Mouse (Mus musculus) adrenal gland, postnatal 14 days (tissue): ENCODE data around the gene Lysmd4. TPM values are rescaled to one million over a fixed set of nuclear protein-coding genes. Genes with fewer than 3 reads are reported as not detected.
A peak's percentile ranks its signal among the peaks of the same experiment; 100 is the strongest.

Experiments
- DNase-seq: peaks from one replicate; pipeline ENCODE4 v3.0.0; 2021; ENCODE audit warnings: mixed read lengths
- total RNA-seq: library from RNA; stranded (reverse); gene quantifications from 2 replicates; pipeline ENCODE4 v1.2.3, GENCODE M21; 2021

Gene Lysmd4
- total RNA-seq, 1 experiment from 2014 or later = 9.3 TPM

GRCm38 (mm10) chr7:67342067-67342625 lies 119.8 kb downstream of the Lysmd4 start:
- peak; percentile 27 for DNase-seq

GRCm38 (mm10) chr7:67344443-67344842 lies 122.1 kb downstream of the Lysmd4 start:
- DNase-seq = no peak

DNA sequence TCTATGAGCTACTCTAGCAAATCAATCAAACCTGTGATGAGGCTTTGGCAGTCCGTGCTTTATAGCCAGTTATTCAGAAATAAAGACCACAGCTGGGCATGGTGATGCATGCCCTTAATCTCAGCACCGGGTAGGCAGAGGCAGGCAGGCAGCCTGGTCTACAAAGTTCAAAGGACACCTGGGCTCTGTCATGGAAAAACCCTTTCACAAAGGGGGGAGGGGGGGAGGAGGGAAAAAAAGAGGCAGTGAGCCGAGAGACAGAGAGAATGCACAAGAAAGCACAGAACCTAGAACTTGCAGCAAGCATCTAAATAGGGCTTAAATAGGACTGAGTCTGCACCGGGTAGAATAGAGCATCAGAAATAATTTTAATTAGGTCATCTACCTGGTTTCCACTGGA lies 130.6 kb downstream of the Lysmd4 start:
- no peak for DNase-seq

DNA sequence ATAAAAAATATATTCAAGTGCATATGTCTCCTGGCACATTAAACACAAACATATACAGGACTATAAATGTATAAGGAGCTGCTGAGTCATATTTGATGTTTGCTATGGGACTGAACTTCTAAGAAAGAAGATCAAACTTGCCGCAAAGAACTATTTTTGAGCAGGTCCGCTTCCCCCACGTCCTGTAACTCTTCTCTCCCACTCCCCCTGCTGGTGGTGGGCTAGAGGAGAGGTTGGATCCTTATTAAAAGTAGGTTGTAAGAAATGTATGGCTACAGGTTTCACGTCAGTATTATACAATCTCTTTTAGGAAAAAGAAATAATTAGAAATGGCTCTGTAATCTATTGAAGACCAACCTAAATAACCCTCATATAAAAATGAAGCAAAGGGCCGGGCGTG lies 131.3 kb downstream of the Lysmd4 start:
- DNase-seq = no peak

DNA sequence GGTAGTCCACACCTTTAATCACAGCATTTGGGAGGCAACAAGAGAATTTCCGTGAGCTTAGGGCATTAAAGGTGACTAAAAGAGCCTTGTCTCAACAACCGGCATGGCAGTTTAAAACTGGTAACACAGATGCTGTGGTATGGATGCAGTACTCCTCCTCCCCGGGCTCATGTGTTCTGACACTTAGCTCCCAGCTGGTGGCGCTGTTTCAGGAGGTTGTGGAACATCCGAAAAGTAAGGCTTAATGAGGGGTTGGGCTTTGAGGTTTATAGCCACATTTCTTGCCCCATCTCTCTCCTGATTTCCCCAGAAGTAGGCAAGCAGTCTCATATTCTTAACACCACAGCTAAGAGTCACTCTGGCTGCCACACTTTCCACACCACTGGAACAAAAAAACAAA lies 133.5 kb downstream of the Lysmd4 start:
- peak; percentile 33 for DNase-seq

Other genes starting within 250 kb of the Lysmd4 start
- 67.5 and 69.8 TPM in 2 replicates for gene Mef2a, start 150.3 kb downstream of the Lysmd4 start, total RNA-seq